Mouse (Mus musculus): ENCODE measurements around the gene Itga7.

The Itga7 gene

DNA sequence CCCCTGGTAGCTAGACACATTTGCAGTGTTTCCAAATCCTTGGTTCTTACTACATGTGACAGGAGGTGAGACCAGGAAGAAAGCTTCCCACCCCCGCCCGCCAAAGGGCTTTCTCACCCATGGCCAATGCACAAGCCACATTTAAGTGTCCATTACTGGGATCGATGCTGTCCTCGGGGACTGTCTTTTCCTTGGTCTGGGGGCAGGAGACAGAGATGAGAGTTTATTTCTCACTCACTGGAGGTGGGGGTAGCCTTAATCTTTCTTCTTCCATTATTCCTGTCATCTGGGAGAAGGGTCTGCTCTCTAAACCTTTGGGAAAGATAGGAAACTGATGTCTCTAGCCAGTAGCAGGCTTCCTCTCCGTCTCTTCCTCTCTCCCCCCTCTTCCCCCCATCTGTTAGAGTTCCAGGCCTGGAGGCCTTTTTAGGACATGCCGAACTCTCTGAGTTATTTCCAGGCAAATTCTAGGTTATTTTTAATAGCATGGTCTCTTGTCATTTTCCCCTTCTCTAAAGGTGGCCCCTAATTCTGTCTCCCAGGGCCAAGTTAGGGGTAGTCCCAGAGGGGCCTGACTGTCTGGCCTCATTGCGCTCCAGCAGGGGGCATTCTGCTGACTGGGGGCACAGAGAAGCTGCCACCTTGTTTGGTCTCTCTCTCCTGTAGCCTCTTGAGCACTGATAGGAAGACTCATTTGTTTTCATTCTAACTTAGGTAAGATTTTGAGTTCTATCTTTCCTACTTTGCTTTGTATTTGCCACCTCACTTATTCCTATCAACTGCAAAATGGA lies 1.6 kb downstream of the Itga7 start:
- DNase-seq (ENCODE audit: inconsistent ontology term), result no peak

DNA sequence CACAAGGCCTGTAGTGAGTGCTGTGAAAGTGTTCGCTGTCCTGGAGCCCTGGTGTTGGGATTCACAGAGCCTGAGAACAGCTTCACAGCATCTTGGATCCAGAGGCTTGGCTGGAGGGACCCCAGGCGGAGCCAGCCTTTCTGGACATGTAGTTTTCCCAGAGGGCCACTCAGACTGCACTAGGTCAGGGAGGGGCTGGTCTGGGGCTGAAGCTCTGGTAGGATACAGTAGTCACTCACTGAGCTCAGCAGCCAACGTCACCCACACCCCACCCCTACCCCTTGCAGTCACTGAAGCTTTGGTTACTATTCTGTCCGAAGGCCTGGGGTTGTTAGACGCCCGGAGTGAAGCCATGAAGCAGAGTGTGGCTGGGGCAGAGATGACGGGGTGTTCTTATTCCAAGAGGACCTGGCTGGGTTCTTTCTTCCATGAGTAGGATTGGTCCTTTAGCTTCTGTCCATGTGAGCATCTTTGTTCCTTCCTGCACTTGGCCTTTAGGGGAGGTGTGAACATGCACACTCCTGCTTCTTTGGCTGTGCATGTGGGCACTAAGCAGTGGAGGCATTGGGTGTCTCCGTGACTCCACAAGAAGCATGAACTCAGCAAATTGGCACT lies 2.3 kb downstream of the Itga7 start:
- no peak for DNase-seq (ENCODE audit: inconsistent ontology term)

DNA sequence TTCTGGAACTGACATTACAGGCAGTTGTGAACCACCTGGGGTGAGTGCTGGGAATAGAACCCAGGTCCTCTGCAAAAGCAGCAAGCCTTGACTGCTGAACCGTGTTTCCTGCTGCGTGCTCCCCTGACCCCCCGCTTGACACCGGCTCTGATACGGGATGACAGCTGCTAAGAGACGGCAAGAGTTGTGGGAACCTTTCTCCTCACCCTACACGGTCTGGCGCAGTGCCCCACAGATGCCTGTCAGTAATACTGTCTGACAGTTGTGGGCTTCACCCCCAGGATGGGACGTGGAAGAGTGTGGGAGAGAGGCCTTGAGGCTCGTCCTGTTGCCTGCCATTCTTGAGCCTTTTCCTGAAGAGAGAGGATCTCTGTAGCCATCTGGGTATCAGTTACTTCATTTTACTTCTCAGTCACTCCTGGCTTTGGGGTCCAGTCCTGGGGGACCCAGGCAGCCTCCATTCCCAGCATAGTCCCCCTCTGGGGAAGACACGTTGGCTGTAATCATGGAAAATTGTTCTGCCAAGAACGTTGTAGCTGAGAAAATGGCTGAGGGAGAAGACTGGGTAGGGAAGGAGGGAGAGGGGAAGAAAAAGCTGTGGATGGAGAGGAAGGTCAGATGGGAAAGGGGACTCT lies 4.3 kb downstream of the Itga7 start:
- DNase-seq (ENCODE audit: inconsistent ontology term), result no peak

DNA sequence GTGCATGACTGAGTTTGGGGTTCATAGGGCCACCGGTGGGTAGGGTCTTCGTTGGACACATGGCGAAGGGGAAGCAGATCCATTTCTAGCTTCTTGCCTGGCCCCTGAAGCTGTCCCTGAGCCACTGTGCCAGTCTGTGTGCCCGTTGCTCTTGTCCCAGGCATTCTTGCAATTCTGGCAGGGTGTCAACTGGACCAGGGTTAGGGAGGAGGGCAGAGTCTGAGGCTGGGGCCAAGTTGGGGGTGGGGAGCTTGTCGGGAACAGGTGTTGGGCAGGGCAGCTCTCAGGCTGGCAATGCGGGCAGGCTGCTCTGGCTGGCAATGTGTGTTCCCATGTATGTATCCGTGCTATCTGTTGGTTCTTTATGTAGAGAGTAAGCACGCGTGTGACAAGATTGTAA lies 4.8 kb downstream of the Itga7 start:
- DNase-seq (ENCODE audit: inconsistent ontology term), result peak; percentile 78

DNA sequence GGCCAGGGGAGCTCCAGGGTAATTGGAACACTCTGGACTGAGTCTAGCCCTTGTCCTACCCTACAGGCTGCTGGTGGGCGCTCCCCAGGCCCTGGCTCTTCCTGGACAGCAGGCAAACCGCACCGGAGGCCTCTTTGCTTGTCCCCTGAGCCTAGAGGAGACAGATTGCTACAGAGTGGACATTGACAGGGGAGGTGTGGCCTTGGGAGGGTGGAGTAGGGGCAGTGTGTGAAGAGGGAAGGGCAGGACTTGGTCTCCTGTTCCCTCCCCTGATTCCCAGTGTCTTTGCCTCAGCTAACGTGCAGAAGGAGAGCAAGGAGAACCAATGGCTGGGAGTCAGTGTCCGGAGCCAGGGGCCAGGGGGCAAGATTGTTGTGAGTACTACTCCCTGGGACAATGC lies 5.4 kb downstream of the Itga7 start:
- peak; percentile 11 for DNase-seq (ENCODE audit: inconsistent ontology term)

DNA sequence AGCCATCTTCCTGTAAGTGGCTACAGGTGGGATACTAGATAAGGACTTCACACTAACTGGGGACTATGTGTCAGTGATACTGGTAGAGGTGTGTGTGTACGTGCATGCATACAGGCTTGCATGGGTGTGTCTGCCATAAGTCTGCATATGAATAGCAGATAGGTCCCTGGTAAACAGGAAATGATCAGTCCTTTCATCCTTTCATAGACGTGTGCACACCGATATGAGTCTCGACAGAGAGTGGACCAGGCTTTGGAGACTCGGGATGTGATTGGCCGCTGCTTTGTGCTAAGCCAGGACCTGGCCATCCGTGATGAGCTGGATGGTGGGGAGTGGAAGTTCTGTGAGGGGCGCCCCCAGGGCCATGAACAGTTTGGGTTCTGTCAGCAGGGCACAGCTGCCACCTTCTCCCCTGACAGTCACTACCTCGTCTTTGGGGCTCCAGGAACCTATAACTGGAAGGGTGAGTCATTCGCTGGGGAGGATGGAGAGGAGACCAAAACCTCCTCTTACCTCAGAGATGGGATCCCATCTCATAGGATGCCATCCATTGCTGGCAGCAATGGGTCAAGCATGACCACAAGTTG lies 7.0 kb downstream of the Itga7 start:
- no peak for DNase-seq (ENCODE audit: inconsistent ontology term)

DNA sequence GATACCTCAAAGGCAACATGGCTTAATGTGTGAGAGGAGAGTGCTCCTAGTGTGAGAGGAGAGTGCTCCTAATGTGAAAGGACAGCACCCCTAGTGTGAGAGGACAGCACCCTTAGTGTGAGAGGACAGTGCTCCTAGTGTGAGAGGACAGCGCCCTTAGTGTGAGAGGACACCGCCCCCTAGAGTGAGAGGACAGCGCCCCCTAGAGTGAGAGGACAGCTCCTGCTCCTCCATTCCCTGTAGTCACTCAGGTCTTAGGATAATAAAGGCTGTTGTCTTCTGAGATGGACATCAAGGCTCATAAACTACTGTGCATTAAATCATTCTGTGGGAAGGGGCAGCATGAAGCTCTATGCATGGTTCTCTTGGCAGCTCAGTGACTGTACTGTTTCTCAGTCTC lies 12.1 kb downstream of the Itga7 start:
- DNase-seq (ENCODE audit: inconsistent ontology term), result peak; percentile 41

DNA sequence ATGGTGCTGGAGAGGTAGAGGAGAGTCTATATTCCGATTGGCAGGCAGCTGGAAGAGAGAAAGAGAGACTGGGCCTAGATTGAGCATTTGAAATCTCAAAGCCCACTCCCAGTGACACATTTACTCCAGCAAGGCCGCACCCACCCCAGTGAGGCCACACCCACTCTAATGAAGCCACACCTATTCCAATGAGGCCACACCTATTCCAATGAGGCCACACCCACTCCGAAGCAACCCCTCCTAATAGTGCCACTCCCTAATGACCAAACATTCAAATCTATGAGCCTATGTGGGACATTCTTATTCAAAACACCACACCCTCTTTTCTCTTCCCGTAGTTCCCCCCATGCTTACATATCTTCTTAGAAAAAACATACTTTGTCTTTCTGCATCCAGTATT lies 13.9 kb downstream of the Itga7 start:
- no peak for DNase-seq (ENCODE audit: inconsistent ontology term)

DNA sequence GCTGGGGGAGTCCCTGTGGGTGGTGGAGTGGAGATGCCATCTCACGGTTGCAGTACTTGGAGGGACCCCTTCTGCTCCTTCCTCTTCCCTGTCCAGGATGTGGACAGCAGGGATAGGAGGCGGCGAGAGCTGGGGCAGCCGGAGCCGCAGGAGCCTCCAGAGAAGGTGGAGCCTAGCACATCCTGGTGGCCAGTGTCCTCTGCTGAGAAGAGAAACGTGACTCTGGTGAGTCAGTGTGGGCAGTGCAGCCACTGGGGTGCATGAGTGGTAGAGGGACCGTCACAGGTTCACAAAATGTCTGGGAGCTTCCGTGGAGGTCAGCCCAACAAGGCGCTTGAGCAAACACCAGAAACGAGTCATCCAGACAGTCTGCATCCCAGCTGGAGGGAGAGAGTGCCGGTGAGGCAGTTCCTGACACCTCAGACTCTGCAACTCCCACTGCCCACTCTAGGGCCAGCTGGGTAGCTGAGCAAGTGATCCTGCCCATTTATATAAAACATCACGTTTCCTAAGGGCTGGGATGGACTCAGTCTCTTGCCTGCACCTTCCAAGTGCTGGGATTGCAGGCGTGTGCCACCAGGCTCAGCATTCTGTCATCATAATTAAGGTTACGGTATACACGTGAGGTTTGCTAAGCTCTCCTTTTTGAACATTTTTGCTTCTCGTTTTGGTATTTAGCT lies 16.7 kb downstream of the Itga7 start:
- peak; percentile 27 for DNase-seq (ENCODE audit: inconsistent ontology term)

DNA sequence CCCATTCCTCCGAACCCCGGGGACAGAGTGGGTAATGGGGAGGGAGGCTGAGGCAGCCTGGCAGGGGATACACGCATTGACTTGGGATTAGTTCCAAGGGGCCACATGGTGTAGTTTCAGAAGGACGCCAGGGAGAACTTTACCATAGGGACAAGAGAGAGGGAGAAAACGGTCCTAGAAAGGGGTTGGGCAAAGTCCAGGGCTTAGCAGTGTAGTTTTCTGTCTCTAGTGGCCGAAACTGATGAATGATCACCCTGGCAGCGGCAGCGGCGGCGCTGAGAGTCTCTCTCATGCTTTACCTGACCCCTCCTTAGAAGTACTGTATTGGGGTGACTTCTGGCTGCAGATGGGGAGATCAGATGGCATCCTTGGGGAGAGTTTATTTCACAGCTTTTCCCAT lies 24.7 kb downstream of the Itga7 start:
- DNase-seq (ENCODE audit: inconsistent ontology term), result no peak

DNA sequence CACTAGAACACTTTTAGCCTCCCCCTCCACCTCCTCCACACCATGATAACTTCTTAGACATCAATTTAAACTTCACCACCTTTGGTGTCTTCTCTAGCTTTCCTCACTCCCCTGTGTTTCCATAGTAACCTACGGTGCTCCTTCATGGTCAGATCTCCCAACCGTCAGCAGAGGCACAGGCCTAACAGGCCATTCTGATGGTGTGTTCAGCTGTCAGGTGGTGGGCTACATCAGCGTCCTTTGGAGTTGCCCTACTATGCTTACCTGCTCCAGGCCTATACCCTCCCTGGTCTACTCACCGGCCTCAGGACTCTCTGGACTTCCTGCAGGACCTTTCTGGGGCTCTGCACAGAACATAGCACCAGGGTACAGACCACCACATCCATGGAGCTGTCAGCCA lies 26.5 kb downstream of the Itga7 start:
- no peak for DNase-seq (ENCODE audit: inconsistent ontology term)

DNA sequence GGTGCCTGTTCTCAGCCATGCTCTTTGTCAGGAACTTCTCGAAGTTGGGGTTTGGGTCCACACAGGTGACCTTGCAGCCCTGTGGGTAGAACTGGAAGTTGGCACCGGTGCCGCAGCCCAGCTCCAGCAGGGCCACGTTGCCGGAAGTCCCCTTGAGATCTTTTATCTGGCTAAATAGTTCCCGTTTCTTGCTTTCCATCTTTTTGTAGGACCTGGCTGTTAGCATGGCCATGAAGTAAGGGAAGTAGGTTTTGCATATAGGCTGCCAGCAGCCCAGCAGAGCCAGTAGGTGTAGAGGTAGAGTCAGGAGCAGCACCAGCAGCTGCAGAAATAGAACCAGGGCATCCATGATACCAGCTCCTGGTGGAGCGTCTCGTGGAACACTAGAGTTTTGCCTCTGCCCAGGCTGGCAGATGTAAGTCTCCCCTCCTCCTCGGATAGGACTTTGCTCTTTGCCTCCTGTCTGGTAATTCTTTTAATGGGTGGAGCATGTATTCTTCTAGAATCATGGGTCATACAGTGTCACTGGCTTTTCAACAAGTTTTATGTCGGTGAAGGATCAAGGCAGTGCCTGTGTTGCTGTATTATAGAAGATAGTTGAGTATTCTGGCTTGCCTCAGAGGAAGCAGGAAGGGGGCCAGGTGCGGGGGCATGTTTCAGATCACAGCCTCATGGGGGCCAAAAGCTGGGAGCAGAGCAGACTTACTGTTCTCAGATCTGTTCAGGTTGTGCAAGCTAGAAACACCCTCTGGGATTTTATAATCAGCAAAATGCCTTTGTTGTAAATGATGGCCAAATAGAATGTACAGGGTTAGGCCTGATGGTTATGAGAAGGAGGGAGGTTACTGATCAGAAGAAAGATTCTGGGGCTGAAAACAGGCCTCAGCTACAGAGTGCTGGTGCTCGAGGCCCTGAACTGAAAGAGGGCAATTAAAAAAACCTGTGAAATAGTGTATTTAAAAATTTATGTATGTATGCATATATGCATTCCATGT lies 27.3 kb downstream of the Itga7 start, which contains the start of gene Mettl7b:
Gene Mettl7b, minus strand, starts transcription at position 399 of the 995 bp plus-strand sequence.
- DNase-seq (ENCODE audit: inconsistent ontology term), result no peak

DNA sequence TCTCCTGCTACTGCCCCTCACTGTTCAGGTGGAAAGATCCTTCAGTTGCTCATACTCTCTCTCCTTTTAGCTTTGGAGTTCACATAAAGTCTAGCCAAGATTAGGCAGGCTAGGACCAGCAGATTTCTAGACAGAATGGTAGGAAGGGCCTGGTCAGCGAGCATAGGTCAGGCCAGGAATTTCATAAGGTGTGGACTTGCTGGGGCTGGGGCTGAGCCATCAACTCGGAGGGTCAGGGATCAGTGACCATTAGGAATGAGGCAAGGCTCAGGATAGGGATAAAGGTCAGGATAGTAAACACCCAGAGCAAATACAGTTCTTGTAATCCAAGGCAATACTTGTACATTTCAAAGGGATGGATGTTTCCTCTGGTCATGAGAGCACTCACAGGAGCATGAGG lies 31.3 kb downstream of the Itga7 start:
- no peak for DNase-seq (ENCODE audit: inconsistent ontology term)

DNA sequence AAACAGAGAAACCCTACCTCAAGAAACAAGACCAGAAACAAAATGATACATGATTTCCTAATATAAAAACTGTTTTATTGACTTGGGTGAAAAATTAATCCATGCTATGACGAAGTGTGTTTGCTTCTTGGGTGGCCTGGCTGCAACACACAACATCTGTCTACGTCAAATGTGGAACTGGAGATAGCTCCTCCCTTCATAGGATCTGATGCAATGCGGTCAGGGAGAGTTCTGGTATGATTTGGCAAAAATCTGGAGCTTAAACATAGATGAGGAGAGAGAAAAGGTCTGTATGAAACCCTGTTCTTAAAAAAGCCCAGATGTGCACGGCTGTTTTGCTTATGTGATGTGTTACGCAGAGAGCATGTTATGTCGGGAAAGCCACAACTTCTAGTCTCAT lies 32.3 kb downstream of the Itga7 start:
- DNase-seq (ENCODE audit: inconsistent ontology term), result no peak

DNA sequence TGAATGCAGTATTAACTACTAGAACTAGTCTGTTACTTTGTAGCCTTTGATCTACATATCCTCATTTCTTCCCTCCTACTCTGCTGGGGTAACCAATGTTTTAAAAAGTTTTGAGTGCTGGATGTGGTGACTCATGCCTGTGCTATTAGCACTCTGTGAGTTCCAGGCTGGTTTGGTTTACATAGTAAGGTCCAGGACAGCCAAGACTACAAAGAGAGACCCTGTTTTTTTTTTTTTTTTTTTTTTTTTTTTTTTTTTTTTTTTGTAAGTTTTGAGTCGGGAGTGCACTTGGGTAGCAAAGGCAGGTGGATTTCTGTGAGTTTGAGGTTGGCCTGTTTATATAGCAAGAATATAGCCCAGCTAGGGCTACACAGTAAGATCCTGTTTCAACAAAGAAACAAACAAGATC lies 34.7 kb downstream of the Itga7 start:
- peak; percentile 65 for DNase-seq (ENCODE audit: inconsistent ontology term)

DNA sequence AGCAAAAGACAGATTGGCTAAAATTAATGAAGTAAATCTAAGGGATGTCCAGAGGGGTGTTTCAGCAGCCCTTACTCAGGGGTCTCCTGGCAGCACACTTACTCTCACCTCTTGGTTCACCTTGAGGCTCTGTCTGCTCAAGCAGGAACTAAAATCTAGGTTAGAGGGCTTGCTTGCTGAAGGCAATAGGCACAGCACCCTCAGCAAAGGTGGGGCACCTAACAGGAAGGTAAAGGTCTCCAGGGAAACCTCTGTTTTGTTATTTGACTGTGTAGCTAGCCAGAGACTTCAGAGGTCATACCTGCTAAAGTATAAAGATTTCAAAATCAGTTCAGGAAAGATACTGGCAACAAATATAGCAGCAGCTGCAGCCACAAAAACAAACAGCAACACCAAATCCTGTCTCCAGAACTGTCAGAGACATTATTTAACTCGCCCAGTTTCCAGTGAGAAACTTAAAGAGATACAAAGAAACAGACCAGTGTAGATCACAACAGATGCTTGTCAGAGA lies 37.2 kb downstream of the Itga7 start:
- DNase-seq (ENCODE audit: inconsistent ontology term), result no peak

DNA sequence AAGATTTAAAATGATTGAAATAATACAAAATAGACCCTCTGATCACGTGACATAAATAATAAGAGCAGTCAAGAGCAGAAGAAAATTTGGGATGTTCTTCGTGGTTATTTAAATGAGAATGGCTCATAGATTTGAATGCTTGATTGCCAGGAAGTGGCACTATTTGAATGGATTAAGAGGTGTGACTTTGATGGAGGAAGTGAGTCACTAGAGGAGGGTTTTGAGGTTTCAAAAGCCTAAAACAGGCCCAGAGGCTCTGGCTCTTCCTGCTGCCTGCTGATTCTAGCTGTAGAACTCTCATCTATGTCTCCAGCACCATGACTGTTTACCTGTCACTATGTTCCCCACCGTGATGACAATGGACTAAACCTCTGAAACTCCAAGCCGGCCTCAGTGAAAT lies 39.2 kb downstream of the Itga7 start:
- no peak for DNase-seq (ENCODE audit: inconsistent ontology term)

DNA sequence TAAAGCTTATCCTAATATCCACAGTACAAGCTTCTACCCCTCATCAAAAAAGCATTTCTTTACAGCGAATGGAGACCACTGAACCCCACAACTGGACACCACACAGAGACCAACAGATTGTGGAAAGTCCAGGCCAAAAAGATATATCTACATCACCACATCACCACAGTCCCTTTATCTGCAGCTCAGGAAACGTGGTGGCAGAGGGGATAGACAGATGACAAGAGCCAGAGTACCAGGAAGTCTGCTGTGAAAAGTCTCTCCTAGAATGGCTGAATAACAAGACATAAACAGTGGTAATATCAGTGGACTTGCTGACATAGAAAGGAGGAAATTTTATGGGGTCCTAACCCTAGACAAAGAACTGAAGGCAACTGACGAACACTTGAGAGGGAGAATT lies 42.8 kb downstream of the Itga7 start:
- DNase-seq (ENCODE audit: inconsistent ontology term), result no peak

DNA sequence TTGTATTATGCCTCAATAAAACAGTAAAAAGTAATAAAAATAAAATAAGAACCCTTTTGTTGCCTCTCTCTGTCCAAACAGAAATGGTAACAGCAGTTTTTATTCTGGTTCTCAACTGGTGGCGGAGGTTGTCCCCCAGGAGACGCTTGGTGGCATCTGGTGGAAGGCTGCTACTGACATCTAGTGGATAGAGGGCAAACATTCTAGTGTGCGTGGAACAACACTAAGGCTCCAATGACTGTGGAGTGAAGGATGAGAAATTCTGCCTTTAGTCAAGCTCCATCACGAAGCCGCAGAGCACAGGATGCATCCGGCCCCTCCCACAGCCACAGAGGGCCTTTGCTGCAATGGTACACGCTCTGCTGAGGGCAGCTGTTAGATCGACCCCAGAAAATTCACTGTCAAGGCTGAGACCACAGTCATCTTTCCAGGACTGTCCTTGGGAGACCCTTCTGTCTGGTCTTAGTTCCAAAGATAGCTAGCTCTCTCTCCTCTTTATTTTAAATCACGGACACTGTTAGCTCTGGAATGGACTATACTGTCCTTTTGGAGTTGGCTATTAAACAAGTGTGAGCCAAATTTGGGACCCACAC lies 44.0 kb downstream of the Itga7 start:
- peak; percentile 59 for DNase-seq (ENCODE audit: inconsistent ontology term)

Measured in Muller cell, postnatal 12 days (primary cell).